Mouse (Mus musculus) lung, postnatal 14 days (tissue): ENCODE results near the gene Chst8.
A peak's percentile ranks its signal among the peaks of the same experiment; 100 is the strongest.

ENCODE experiments used
- DNase-seq: peaks from one replicate; pipeline ENCODE4 v3.0.0; 2021

Chst8 gene

DNA sequence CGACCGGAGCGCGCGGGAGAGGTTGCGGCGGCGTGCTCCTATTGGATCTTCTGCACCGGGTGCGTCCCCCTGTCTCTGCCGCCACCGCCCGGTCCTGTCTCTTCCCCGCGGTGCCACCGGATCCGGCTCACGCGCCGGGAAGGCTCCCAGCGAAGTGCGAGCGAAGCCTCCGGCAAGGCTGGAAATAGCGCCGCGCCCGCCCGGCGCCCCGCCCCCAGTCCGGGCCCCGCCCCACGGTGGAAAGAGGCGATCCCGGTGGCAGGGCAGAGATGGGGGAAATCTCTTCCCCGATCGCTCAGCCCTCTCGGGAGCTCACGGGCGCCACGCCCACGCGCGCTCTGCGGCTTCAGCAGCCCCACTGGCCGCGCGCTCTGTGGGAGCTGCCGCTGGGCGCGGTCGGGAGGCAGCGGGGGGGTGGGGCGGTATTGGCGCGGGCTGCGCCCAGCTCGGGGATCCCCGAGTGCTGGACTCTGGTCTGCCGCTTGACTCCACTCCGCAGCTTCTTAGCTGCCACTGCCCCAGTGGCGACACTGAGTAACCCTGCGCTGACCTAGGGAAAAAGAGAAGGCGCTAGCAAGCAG is at the start of gene Chst8:
Gene Chst8, minus strand, starts transcription at position 181 of the 581 bp plus-strand sequence.
- DNase-seq = peak; percentile 80

GRCm38 (mm10) chr7:34858291-34858690 is 45.8 kb upstream of the Chst8 start:
- DNase-seq = no peak

- DNase-seq = no peak
Measured at GRCm38 (mm10) chr7:34854781-34855352, 42.4 kb upstream of the Chst8 start.

DNA sequence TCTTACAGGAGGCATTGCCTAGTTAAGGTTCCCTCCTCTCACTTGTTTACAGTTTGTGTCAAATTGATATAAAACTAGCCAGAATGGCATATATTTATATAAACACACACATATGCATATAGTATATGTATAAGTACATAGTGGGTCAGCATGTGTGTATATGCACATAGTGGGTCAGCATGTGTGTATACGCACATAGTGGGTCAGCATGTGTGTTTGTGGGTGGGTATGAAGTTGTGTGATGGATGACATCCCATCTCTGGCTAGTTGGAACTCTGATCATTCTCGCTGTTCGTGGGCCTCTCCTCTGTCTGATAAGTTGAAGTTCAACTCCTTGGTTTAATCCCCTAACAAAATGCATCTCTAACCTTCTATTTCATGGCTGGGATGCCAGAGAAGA is 40.9 kb upstream of the Chst8 start:
- no peak for DNase-seq

GRCm38 (mm10) chr7:34849660-34850059 is 37.1 kb upstream of the Chst8 start:
- DNase-seq = peak; percentile 22

DNA sequence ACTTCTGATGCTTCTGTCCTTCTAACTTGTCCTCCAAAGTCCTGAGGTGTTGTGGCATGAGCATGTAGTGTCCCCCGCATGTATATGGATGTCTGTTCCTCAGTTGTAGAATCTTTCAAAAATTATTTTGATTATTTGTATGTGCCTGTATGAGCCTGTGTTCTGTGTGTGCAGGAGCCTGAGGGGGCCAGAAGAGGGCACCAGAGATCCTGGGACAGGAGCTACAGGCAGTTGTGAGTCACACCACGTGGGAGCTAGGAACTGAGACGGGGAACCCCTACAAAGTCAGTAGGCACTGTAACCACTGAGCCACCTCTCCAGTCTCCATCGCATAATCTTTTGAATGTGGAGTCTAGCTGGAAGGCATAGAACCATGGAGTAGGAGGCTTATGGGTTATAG is 36.3 kb upstream of the Chst8 start:
- DNase-seq = no peak

GRCm38 (mm10) chr7:34847900-34848299 is 35.4 kb upstream of the Chst8 start:
- DNase-seq = no peak

- no peak for DNase-seq
Measured at GRCm38 (mm10) chr7:34847410-34847809, 34.9 kb upstream of the Chst8 start.

DNA sequence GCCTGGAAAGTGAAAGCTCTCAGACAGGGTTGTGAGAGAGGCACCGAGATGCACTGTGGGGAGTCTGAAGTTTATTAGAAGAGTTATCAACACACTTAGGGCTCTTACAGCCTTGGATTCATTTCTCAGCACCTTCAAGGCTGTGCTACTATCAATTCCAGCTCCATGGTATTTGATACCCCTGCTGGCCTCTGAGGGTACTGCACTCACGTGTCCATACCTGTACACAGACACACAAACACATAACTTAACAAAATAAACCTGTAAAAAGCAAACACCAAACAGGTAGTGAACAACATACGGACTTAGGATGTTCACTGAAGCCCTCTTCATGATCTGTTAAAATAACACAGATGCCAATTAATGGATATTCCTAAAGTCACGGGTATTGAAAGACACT is 26.2 kb upstream of the Chst8 start:
- no peak for DNase-seq

GRCm38 (mm10) chr7:34838231-34838630 is 25.7 kb upstream of the Chst8 start:
- no peak for DNase-seq

GRCm38 (mm10) chr7:34826255-34826909 is 13.9 kb upstream of the Chst8 start:
- no peak for DNase-seq

DNA sequence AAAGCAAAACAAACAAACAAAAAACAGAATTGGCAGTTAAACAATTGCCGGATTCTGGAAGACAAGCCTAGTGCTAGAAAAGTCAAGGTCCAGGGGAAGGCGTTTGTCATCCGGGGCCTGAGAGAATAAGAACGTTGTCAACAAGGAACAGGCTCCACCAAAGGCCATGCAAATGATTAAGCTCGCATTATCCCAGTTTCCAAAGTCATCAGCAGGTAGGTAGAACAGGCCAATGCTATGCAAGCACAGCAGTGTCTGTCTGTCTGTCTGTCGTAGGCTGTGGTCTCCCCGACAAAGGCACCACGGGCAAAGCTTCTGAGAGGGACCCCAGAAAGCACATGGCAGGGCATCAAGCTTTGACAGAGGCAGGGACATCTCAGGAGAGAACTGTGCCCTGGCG is 9.1 kb upstream of the Chst8 start:
- no peak for DNase-seq

GRCm38 (mm10) chr7:34820554-34820953 is 8.0 kb upstream of the Chst8 start:
- no peak for DNase-seq

GRCm38 (mm10) chr7:34819796-34820195 is 7.3 kb upstream of the Chst8 start:
- DNase-seq = no peak

GRCm38 (mm10) chr7:34818660-34819059 is 6.1 kb upstream of the Chst8 start:
- no peak for DNase-seq

DNA sequence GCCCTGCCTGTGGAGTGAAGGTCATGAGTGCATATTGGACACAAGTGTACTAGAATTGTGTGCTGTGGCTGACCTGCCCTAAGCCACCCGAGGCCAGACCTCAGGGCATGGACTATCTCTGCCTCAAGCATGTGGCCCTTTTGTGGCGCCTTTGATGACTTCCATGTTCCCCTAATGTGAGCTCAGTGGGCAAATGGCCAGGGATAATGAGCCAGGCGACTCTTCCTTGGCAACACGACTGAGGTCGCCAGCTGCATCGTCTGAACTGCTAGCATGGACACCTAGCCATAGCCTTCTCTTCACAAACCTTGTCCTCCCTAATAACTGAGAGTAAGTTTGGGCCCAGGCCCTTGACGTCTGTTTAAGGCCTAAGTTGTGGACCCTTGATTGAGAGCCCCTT is 4.5 kb upstream of the Chst8 start:
- no peak for DNase-seq

- DNase-seq = no peak
Measured at GRCm38 (mm10) chr7:34814801-34815200, 2.3 kb upstream of the Chst8 start.

- peak; percentile 13 for DNase-seq
Measured at GRCm38 (mm10) chr7:34811531-34812526, 682 bp downstream of the Chst8 start.

DNA sequence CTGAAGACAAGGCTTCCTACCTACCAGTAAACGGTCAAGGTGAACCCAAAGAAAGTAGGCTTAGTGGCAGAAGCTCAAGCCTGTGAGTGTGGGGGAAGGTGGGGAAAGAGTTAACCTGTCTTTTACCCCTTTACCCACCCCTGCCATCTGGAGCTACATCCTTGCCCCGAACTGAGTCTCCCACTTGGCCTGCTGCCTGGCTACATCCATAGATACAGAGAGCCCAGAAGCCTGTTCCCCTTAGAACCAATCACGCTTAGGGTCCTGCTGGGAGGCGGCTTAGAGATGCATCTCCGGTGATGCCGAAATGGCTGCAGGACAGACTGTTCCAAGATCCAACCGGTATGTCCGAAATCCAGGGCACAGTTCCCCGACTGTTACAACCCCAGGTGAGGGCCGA is 1.5 kb downstream of the Chst8 start:
- DNase-seq = no peak

GRCm38 (mm10) chr7:34806307-34806706 is 6.2 kb downstream of the Chst8 start:
- no peak for DNase-seq

- no peak for DNase-seq
Measured at GRCm38 (mm10) chr7:34805691-34806205, 6.8 kb downstream of the Chst8 start.

- DNase-seq = no peak
Measured at GRCm38 (mm10) chr7:34805042-34805441, 7.5 kb downstream of the Chst8 start.

DNA sequence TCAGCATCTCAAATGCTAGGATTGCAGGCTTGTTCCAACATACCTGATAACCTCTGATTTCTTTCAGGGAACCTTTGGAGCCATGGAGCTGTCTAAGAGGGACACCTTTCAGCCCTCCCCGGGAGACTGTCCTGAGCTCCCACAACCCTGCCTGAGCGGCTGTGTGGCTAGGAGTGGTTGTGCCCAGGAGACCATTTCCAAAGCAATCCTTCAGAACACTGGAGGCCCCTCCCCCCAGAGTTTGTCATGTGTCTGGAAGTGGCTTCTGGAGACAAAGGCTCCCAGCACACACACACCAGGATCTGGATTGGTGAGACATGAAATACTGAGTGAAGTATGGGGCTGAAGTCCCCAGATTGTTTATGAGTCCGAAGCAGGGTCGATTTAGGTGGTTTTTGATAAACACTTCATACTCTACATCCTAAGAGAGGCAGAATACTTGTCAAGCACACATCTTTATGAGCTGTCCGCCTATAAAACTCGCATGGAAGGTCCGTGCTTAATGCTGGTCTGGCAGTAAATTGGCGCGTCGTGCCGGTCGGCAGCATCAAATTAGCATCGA is 12.5 kb downstream of the Chst8 start:
- no peak for DNase-seq
